Mouse (Mus musculus): Measurements from ENCODE around the gene Cdc6.
A peak's percentile ranks its signal among the peaks of the same experiment; 100 is the strongest.

Cdc6 gene

GRCm38 (mm10) chr11:98963191-98964021 is 55.8 kb downstream of the Cdc6 start:
- peak; percentile 92 for DNase-seq

- DNase-seq, result no peak
Measured at GRCm38 (mm10) chr11:98964201-98964615, 56.6 kb downstream of the Cdc6 start.

- no peak for DNase-seq
Measured at GRCm38 (mm10) chr11:98964616-98965415, 57.2 kb downstream of the Cdc6 start.

- DNase-seq, result no peak
Measured at GRCm38 (mm10) chr11:98965416-98966077, 57.9 kb downstream of the Cdc6 start.

DNA sequence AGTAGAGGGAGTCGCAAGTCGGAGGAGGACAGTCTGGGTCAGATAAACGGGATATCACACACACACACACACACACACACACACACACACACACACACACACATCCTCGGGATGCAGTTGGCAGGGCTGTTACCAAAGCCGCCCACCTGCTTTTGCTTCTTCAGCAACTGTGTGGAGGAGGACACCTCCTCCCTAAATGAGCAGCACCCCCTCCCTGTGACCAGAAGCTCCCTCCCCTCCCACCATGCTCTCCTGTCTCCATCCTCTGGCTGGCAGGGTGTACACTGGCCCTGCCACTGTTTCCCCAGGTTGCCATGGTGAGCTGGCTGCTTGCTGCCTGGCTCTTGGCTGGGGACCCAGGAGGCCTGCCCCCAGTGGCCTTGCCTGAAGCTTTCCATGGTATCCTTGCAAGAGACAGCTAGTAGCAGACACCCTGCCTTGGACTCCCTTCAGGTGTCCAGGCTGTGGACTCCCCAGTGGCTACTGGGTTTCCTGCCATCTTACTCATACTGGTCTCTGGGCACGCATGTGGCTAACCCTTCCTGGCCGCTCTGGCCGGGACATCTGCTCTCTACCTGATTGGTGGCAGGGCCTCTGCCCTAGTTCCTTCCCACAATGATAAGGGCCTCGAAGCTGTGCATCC is 59.0 kb downstream of the Cdc6 start:
- DNase-seq, result peak; percentile 73

- DNase-seq, result no peak
Measured at GRCm38 (mm10) chr11:98968079-98968478, 60.5 kb downstream of the Cdc6 start.

GRCm38 (mm10) chr11:98968716-98969495 is 61.3 kb downstream of the Cdc6 start:
- no peak for DNase-seq

DNA sequence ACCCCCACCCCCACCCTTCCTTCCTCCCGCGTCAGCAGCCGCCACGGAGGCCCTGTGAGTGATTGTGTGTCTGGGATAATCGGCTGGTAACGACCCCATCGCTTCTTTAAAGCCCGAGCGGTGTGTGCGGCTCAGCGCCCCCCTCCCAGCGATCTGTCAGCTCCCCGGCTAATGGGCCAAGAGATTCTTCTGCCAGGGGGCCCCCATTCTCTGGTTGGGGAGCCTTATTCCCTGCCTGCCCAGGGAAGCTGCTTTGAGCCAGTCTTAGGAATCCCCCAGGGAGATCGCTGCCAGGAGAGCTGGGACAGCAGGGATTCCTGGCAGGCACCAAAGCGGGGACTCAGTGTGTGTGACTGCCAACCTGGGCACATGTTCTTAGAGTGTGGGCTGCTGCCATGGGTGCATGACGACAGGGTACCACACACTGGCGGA is 61.9 kb downstream of the Cdc6 start:
- DNase-seq, result no peak

DNA sequence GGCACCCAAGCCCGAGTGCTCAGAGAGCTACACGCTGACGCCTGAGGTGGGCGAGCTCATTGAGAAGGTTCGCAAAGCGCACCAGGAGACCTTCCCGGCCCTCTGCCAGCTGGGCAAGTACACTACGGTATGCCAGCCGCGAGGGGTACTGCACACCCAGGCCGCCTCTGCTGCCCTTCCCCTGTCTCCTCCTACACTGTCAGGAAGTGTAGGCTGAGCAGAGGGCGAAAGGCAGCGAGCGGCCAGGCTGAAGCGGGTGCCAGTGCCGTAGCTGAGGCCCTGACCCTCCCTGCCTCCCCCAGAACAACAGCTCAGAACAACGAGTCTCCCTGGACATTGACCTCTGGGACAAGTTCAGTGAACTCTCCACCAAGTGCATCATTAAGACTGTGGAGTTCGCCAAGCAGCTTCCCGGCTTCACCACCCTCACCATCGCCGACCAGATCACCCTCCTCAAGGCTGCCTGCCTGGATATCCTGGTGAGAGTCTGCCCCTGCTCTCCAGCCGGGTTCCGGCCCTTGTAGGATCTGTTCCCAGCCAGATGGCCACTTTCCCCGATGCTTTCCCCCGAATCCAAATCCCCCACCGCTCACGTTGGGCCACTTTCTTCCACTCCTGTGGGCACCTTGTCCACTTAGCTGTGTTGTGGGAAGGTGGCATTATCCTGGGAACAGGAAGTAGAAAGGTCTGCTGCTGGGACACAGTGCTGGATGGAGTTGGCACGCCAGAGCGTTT is 62.8 kb downstream of the Cdc6 start:
- no peak for DNase-seq

- peak; percentile 74 for DNase-seq
Measured at GRCm38 (mm10) chr11:98971316-98972031, 63.9 kb downstream of the Cdc6 start.

DNA sequence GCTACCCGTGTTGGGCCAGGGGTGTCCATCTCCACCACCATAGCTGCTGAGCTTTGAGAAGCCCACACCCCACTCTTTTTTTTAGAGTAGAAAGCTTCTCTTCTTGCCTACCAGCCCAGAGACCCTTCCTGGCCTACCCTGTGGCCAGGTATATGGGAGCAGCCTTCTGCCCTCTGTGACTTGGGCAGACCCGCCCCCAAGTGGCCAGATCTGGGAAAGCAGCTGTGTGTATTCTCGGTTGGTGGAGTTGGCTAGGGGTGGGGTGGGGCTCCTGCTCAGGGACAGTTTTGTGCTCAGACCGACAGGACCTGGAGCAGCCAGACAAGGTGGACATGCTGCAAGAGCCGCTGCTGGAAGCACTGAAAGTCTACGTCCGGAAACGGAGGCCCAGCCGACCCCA is 64.6 kb downstream of the Cdc6 start:
- peak; percentile 91 for DNase-seq

DNA sequence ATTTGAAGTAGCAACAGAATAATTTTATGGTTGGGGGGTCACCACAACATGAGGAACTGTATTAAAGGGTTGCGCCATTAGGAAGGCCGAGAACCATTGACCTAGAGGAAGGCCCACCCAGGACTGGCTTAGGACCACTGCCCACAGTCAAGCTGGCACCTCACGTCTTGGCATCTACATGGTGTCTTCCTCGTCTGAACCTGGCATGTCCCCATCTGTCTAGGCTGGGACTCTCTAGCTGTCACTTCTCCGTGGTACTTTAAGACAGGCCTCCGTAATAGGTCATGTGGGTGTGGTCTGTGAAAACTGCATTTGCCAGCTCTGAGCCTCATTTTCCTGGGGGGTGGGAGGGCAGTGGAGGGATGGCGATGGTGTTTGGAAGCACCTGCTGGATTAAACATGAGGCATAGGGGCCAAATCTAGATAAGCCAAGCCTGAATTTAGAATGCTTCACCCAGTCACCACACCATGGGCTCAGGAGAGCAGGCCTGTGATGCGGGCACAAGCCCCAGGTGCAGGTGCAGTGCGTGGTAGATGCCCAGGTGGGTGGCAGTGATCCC is 65.3 kb downstream of the Cdc6 start:
- no peak for DNase-seq
